Mouse (Mus musculus): ENCODE measurements around the gene Tmem106a. TPM values are rescaled to one million over a fixed set of nuclear protein-coding genes. Genes with fewer than 3 reads are reported as not detected.
"Not testable (repeated sequence)": the region's sequence is repeated elsewhere in the genome, so short reads cannot be mapped to it uniquely, and the experiment has no call there.

The Tmem106a gene
- polyA plus RNA-seq, 1 experiment from 2014 or later, result 6.7 TPM

- Histone ChIP-seq H3K4me1 (ENCODE audit: control insufficient read depth, insufficient read depth, low read length) (no peaks in the 10 kb centered on the region), H3K27me3 (ENCODE audit: control insufficient read depth, insufficient read depth, low read length) (no peaks in the 10 kb centered on the region), H3K4me3 (ENCODE audit: low read depth, low read length) (no peak overlapping the region), H3K9ac (replicated peaks; ENCODE audit: low read depth, low read length) (no peak overlapping the region), H3K9me3 (ENCODE audit: control insufficient read depth, low read depth, low read length) (no peaks in the 10 kb centered on the region), H3K27ac (ENCODE audit: low read length) (no peak overlapping the region), H3K36me3 (ENCODE audit: control insufficient read depth, insufficient read depth, low read length) (no peaks in the 10 kb centered on the region), H3K4me2 (replicated peaks; ENCODE audit: low read depth, low read length) (no peak overlapping the region)
- ATAC-seq (ENCODE audit: insufficient number of reproducible peaks, insufficient read depth, low FRiP score, low read depth), result no peak
- 92% methylated on average over 10 of the region's 10 CpGs for WGBS
These were observed 5.6 kb downstream of the Tmem106a start for GRCm38 (mm10) chr11:101587676-101588075.

DNA sequence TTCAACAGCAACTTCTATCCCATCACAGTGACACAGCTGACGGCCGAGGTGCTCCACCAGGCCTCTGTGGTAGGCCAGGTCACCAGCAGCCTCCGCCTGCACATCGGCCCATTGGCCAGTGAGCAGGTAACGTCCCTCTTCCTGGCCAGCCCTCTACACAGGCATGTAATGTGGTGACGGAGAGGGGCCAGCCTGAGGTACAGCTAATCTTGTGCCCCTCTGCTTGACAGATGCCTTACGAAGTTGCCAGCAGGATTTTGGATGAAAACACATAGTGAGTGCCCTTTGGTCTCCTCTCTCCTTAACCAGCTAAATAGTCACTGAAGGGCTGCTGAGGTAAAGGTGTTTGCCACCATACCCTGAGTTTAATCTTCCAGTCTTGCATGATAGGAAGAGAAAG lies 6.8 kb downstream of the Tmem106a start:
- Histone ChIP-seq H3K27ac (ENCODE audit: low read length) (no peak overlapping the region), H3K9me3 (ENCODE audit: control insufficient read depth, low read depth, low read length) (no peaks in the 10 kb centered on the region), H3K4me1 (ENCODE audit: control insufficient read depth, insufficient read depth, low read length) (no peaks in the 10 kb centered on the region), H3K4me3 (ENCODE audit: low read depth, low read length) (no peak overlapping the region), H3K9ac (replicated peaks; ENCODE audit: low read depth, low read length) (no peak overlapping the region), H3K27me3 (ENCODE audit: control insufficient read depth, insufficient read depth, low read length) (no peaks in the 10 kb centered on the region), H3K4me2 (replicated peaks; ENCODE audit: low read depth, low read length) (no peak overlapping the region), H3K36me3 (ENCODE audit: control insufficient read depth, insufficient read depth, low read length) (no peaks in the 10 kb centered on the region)
- WGBS, result 86% methylated on average over 7 of the region's 7 CpGs
- peak; percentile 28; the same call in 1 of the 2 replicates for ATAC-seq (ENCODE audit: insufficient number of reproducible peaks, insufficient read depth, low FRiP score, low read depth)

GRCm38 (mm10) chr11:101589444-101589843 lies 7.4 kb downstream of the Tmem106a start:
- ATAC-seq (ENCODE audit: insufficient number of reproducible peaks, insufficient read depth, low FRiP score, low read depth), result no peak

GRCm38 (mm10) chr11:101589989-101590624 lies 8.1 kb downstream of the Tmem106a start:
- H3K27me3 ChIP-seq (ENCODE audit: control insufficient read depth, insufficient read depth, low read length), result no peaks in the 10 kb centered on the region
- no peak overlapping the region for H3K4me2 ChIP-seq (replicated peaks; ENCODE audit: low read depth, low read length)
- H3K9me3 ChIP-seq (ENCODE audit: control insufficient read depth, low read depth, low read length), result no peaks in the 10 kb centered on the region
- no peak for ATAC-seq (ENCODE audit: insufficient number of reproducible peaks, insufficient read depth, low FRiP score, low read depth)
- no peak overlapping the region for H3K4me3 ChIP-seq (ENCODE audit: low read depth, low read length)
- no peak overlapping the region for H3K27ac ChIP-seq (ENCODE audit: low read length)
- no peak overlapping the region for H3K9ac ChIP-seq (replicated peaks; ENCODE audit: low read depth, low read length)
- WGBS, result 68% methylated on average over 12 of the region's 12 CpGs
- H3K36me3 ChIP-seq (ENCODE audit: control insufficient read depth, insufficient read depth, low read length), result no peaks in the 10 kb centered on the region
- H3K4me1 ChIP-seq (ENCODE audit: control insufficient read depth, insufficient read depth, low read length), result no peaks in the 10 kb centered on the region

More at GRCm38 (mm10) chr11:101589444-101589843, 7.4 kb downstream of the Tmem106a start:
- Histone ChIP-seq H3K27me3 (ENCODE audit: control insufficient read depth, insufficient read depth, low read length) (no peaks in the 10 kb centered on the region), H3K27ac (ENCODE audit: low read length) (no peak overlapping the region), H3K36me3 (ENCODE audit: control insufficient read depth, insufficient read depth, low read length) (no peaks in the 10 kb centered on the region), H3K4me2 (replicated peaks; ENCODE audit: low read depth, low read length) (no peak overlapping the region), H3K4me1 (ENCODE audit: control insufficient read depth, insufficient read depth, low read length) (no peaks in the 10 kb centered on the region), H3K9ac (replicated peaks; ENCODE audit: low read depth, low read length) (no peak overlapping the region), H3K4me3 (ENCODE audit: low read depth, low read length) (no peak overlapping the region), H3K9me3 (ENCODE audit: control insufficient read depth, low read depth, low read length) (no peaks in the 10 kb centered on the region)
- 29% methylated on average over 5 of the region's 5 CpGs for WGBS

DNA sequence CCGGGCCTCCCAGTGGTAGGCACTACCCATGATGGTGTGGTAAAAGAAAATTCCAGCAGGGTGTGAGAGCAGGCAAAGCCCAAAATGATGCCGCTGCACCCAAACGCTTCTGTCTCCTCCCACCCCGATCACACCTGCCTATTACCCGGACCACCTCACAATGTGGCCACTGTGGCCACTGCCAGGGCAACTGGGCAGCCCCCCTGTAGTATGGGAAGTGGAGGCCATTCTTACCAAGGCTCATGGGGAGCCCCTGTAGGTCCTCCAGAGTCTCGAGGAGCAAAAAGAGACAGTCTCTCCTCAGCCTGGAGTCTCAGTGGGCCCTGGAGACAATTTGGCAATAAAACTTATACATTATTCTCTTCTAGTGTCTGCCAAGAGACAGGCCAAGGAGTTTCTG lies 17.1 kb downstream of the Tmem106a start, which contains the start of gene Gm11634:
Gm11634 (minus strand) TSS at position 101 of the 400 bp plus-strand sequence.
- no peak within 1 kb of the TSS for H3K4me3 ChIP-seq (ENCODE audit: low read depth, low read length)

DNA sequence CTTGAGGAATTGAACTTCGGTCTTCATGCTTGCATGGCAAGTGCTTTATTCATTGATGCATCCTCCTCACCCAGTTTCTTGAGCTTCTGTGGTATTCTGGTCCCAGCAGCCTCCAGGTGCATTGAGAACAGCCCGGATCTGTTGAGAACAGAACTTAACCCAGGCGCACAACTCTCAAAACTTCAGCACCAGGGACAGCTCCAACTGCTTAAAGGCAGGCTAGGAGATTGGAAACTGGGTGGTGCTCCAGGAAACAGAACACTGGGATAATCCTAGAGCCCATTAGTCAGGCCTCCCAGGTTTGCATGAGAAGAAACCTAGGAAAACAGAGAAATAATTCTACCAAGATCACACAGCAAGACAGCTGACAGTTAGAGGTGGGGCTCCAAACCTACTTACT lies 20.4 kb downstream of the Tmem106a start:
- no peaks in the 10 kb centered on the region for H3K27me3 ChIP-seq (ENCODE audit: control insufficient read depth, insufficient read depth, low read length)
- no peak overlapping the region for H3K4me3 ChIP-seq (ENCODE audit: low read depth, low read length)
- no peak overlapping the region for H3K27ac ChIP-seq (ENCODE audit: low read length)
- H3K36me3 ChIP-seq (ENCODE audit: control insufficient read depth, insufficient read depth, low read length), result no peaks in the 10 kb centered on the region
- H3K9ac ChIP-seq (replicated peaks; ENCODE audit: low read depth, low read length), result no peak overlapping the region
- WGBS, result 10% methylated on average over 3 of the region's 3 CpGs
- no peak overlapping the region for H3K4me2 ChIP-seq (replicated peaks; ENCODE audit: low read depth, low read length)
- no peak for ATAC-seq (ENCODE audit: insufficient number of reproducible peaks, insufficient read depth, low FRiP score, low read depth)
- H3K9me3 ChIP-seq (ENCODE audit: control insufficient read depth, low read depth, low read length), result no peaks in the 10 kb centered on the region
- H3K4me1 ChIP-seq (ENCODE audit: control insufficient read depth, insufficient read depth, low read length), result no peaks in the 10 kb centered on the region

More for the DNA sequence above, 17.1 kb downstream of the Tmem106a start, which contains the start of gene Gm11634:
- no peak for ATAC-seq (ENCODE audit: insufficient number of reproducible peaks, insufficient read depth, low FRiP score, low read depth)
- Histone ChIP-seq H3K27me3 (ENCODE audit: control insufficient read depth, insufficient read depth, low read length) (no peaks in the 10 kb centered on the region), H3K36me3 (ENCODE audit: control insufficient read depth, insufficient read depth, low read length) (no peaks in the 10 kb centered on the region), H3K4me2 (replicated peaks; ENCODE audit: low read depth, low read length) (no peak within 1 kb of the TSS), H3K9ac (replicated peaks; ENCODE audit: low read depth, low read length) (no peak within 1 kb of the TSS), H3K9me3 (ENCODE audit: control insufficient read depth, low read depth, low read length) (no peaks in the 10 kb centered on the region), H3K27ac (ENCODE audit: low read length) (no peak within 1 kb of the TSS), H3K4me1 (ENCODE audit: control insufficient read depth, insufficient read depth, low read length) (no peaks in the 10 kb centered on the region)
- 71% methylated on average over 6 of the region's 6 CpGs for WGBS

GRCm38 (mm10) chr11:101604116-101604515 lies 22.1 kb downstream of the Tmem106a start:
- no peaks in the 10 kb centered on the region for H3K9me3 ChIP-seq (ENCODE audit: control insufficient read depth, low read depth, low read length)
- ATAC-seq (ENCODE audit: insufficient number of reproducible peaks, insufficient read depth, low FRiP score, low read depth), result no peak
- peak overlapping the region; percentile 28; the same call in 1 of the 2 replicates for H3K4me2 ChIP-seq (replicated peaks; ENCODE audit: low read depth, low read length)
- no peak overlapping the region for H3K4me3 ChIP-seq (ENCODE audit: low read depth, low read length)
- WGBS, result 3% methylated on average over 3 of the region's 3 CpGs
- no peak overlapping the region for H3K27ac ChIP-seq (ENCODE audit: low read length)
- H3K27me3 ChIP-seq (ENCODE audit: control insufficient read depth, insufficient read depth, low read length), result no peaks in the 10 kb centered on the region
- H3K9ac ChIP-seq (replicated peaks; ENCODE audit: low read depth, low read length), result no peak overlapping the region
- no peaks in the 10 kb centered on the region for H3K4me1 ChIP-seq (ENCODE audit: control insufficient read depth, insufficient read depth, low read length)
- no peaks in the 10 kb centered on the region for H3K36me3 ChIP-seq (ENCODE audit: control insufficient read depth, insufficient read depth, low read length)

- 2% methylated on average over 30 of the region's 30 CpGs for WGBS
- not testable (repeated sequence) for H3K4me1 ChIP-seq (ENCODE audit: control insufficient read depth, insufficient read depth, low read length)
These were observed 22.8 kb downstream of the Tmem106a start for GRCm38 (mm10) chr11:101604531-101605453.

More at GRCm38 (mm10) chr11:101604531-101605453, 22.8 kb downstream of the Tmem106a start:
- not testable (repeated sequence) for H3K27me3 ChIP-seq (ENCODE audit: control insufficient read depth, insufficient read depth, low read length); H3K4me3 ChIP-seq (ENCODE audit: low read depth, low read length); H3K36me3 ChIP-seq (ENCODE audit: control insufficient read depth, insufficient read depth, low read length); H3K27ac ChIP-seq (ENCODE audit: low read length); H3K9ac ChIP-seq (replicated peaks; ENCODE audit: low read depth, low read length); H3K9me3 ChIP-seq (ENCODE audit: control insufficient read depth, low read depth, low read length)
- H3K4me2 ChIP-seq (replicated peaks; ENCODE audit: low read depth, low read length), result peak overlapping the region; percentile 28
- ATAC-seq (ENCODE audit: insufficient number of reproducible peaks, insufficient read depth, low FRiP score, low read depth), result peak; percentile 69
